Mouse (Mus musculus): Measurements from ENCODE around the gene Prrc2b. TPM values are rescaled to one million over a fixed set of nuclear protein-coding genes. Genes with fewer than 3 reads are reported as not detected.
A peak's percentile ranks its signal among the peaks of the same experiment; 100 is the strongest.

Gene Prrc2b
- polyA plus RNA-seq, 1 experiment from 2014 or later: 76.8 TPM

DNA sequence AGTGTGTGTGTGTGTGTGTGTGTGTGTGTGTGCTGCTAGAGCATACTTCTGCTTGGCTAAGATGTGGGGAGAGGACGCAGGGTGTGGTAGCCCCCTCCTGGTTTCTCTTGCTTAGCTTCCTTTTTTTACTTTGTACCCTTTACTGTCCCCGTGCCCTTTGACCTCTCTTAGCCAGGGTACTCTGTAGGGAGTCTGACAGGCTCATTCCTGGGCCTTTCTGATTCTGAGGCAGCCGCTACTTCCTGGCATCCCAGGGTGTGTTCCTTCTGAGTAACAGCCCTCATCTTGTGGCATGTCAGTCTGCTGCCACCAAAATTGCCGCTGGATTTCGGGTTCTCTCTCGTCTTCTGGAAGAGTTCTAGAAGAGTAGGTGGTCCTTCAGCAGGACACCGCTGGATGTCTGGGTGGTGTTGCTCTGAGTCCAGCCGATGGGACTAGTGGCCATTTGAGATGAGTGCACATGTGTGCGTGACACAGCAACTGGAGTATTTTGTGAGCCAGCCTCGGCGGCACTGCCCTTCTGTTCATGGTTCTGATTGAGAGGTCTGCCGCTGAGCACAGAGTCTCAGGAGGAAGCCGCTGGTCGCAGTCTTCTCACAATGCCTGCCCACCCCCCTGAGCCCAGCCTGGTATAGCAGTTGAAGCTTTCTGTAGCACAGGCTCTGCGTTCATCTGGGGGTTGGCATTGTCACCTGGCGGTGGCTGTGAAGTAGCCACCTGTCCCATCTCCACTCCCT, 16.3 kb downstream of the Prrc2b start:
- Histone ChIP-seq H3K27me3 (ENCODE audit: insufficient read depth, low read length) (no peaks in the 10 kb centered on the region), H3K4me3 (ENCODE audit: low read depth, low read length) (no peak overlapping the region), H3K9ac (peak overlapping the region; percentile 41), H3K36me3 (ENCODE audit: insufficient read depth) (0 out of 2 replicates have a peak, but pooled peaks cover 6% of the 10 kb centered on the region), H3K9me3 (ENCODE audit: low read depth, low read length) (no peaks in the 10 kb centered on the region), H3K27ac (ENCODE audit: low read depth) (peak overlapping the region; percentile 86), H3K4me2 (peak overlapping the region; percentile 54), H3K4me1 (ENCODE audit: insufficient read depth) (peaks cover 28% of the 10 kb centered on the region)
- TF ChIP-seq CTCF (IDR thresholded peaks at IDR 0.05; ENCODE audit: low read depth): peak; percentile 21; the same call in 1 of the 2 replicates
- DNase-seq: no peak
- WGBS: 16% methylated on average over 16 of the region's 16 CpGs
- ATAC-seq (ENCODE audit: insufficient read depth): no peak

DNA sequence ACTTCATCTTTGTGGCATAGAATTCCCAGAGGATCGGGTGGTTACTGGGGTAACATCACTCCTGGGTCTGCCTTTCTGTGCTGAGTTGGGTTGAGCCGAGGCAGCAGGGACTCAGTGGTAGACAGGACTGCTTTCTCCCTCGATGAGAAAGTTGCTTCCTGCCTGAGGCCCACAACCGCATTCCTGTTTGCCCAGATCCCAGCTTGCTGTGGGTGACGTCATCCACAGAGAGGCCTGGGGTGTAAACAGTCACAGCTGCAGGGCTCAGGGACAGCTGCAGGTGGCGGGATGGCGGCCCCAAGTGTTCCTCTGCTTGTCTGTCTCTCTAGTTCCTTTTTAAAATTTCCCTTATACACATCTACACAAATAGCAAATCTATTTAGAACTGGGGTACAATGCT, 16.9 kb downstream of the Prrc2b start:
- peak; percentile 32 for TF ChIP-seq CTCF (IDR thresholded peaks at IDR 0.05; ENCODE audit: low read depth)
- Histone ChIP-seq H3K4me2 (peak overlapping the region; percentile 54), H3K27me3 (ENCODE audit: insufficient read depth, low read length) (no peaks in the 10 kb centered on the region), H3K9ac (peak overlapping the region; percentile 41), H3K4me3 (ENCODE audit: low read depth, low read length) (no peak overlapping the region), H3K27ac (ENCODE audit: low read depth) (peak overlapping the region; percentile 86), H3K9me3 (ENCODE audit: low read depth, low read length) (no peaks in the 10 kb centered on the region), H3K4me1 (ENCODE audit: insufficient read depth) (peaks cover 28% of the 10 kb centered on the region), H3K36me3 (ENCODE audit: insufficient read depth) (0 out of 2 replicates have a peak, but pooled peaks cover 6% of the 10 kb centered on the region)
- peak; percentile 77 for ATAC-seq (ENCODE audit: insufficient read depth)
- WGBS: 6% methylated on average over 7 of the region's 7 CpGs
- DNase-seq: peak; percentile 82

DNA sequence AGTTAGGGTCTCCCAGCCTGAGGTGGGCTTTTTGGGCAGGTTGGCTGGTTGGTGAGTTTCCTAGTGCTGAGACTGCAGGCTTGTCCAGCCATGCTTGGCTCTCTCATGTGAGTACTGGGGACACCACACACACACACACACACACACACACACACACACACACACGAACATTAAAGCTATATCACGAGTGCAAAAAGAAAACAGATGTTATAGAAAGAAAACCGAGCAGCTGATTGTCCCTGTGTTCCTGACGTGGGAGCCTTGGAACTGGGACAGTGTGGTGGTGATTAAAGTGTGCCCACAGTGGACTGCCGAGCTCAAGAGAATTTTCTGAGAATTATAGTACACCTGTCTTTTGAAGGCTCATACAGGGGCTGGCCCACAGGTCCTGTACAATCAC, 18.4 kb downstream of the Prrc2b start:
- no peak overlapping the region for H3K4me2 ChIP-seq
- WGBS: 48% methylated on average over 5 of the region's 5 CpGs
- no peak for ATAC-seq (ENCODE audit: insufficient read depth)
- peaks cover 34% of the 10 kb centered on the region for H3K4me1 ChIP-seq (ENCODE audit: insufficient read depth)
- H3K27ac ChIP-seq (ENCODE audit: low read depth): no peak overlapping the region
- TF ChIP-seq CTCF (IDR thresholded peaks at IDR 0.05; ENCODE audit: low read depth): no peak
- 0 out of 2 replicates have a peak, but pooled peaks cover 6% of the 10 kb centered on the region for H3K36me3 ChIP-seq (ENCODE audit: insufficient read depth)
- no peak overlapping the region for H3K4me3 ChIP-seq (ENCODE audit: low read depth, low read length)
- no peaks in the 10 kb centered on the region for H3K9me3 ChIP-seq (ENCODE audit: low read depth, low read length)
- H3K9ac ChIP-seq: no peak overlapping the region
- H3K27me3 ChIP-seq (ENCODE audit: insufficient read depth, low read length): no peaks in the 10 kb centered on the region
- DNase-seq: no peak

GRCm38 (mm10) chr2:32170010-32170409, 19.1 kb downstream of the Prrc2b start:
- WGBS: 71% methylated on average over 8 of the region's 8 CpGs
- TF ChIP-seq CTCF (IDR thresholded peaks at IDR 0.05; ENCODE audit: low read depth): no peak
- Histone ChIP-seq H3K9me3 (ENCODE audit: low read depth, low read length) (no peaks in the 10 kb centered on the region), H3K36me3 (ENCODE audit: insufficient read depth) (0 out of 2 replicates have a peak, but pooled peaks cover 6% of the 10 kb centered on the region), H3K4me3 (ENCODE audit: low read depth, low read length) (no peak overlapping the region), H3K9ac (no peak overlapping the region), H3K27ac (ENCODE audit: low read depth) (no peak overlapping the region), H3K27me3 (ENCODE audit: insufficient read depth, low read length) (no peaks in the 10 kb centered on the region), H3K4me2 (no peak overlapping the region), H3K4me1 (ENCODE audit: insufficient read depth) (peaks cover 34% of the 10 kb centered on the region)
- DNase-seq: no peak
- no peak for ATAC-seq (ENCODE audit: insufficient read depth)

GRCm38 (mm10) chr2:32171658-32172433, 21.0 kb downstream of the Prrc2b start:
- 72% methylated on average over 14 of the region's 14 CpGs for WGBS
- H3K27ac ChIP-seq (ENCODE audit: low read depth): no peak overlapping the region
- no peaks in the 10 kb centered on the region for H3K9me3 ChIP-seq (ENCODE audit: low read depth, low read length)
- ATAC-seq (ENCODE audit: insufficient read depth) (no peak), DNase-seq (no peak)
- H3K36me3 ChIP-seq (ENCODE audit: insufficient read depth): 0 out of 2 replicates have a peak, but pooled peaks cover 6% of the 10 kb centered on the region
- H3K4me3 ChIP-seq (ENCODE audit: low read depth, low read length): no peak overlapping the region
- H3K4me2 ChIP-seq: no peak overlapping the region
- H3K9ac ChIP-seq: no peak overlapping the region
- H3K4me1 ChIP-seq (ENCODE audit: insufficient read depth): peaks cover 32% of the 10 kb centered on the region
- no peak for TF ChIP-seq CTCF (IDR thresholded peaks at IDR 0.05; ENCODE audit: low read depth)
- H3K27me3 ChIP-seq (ENCODE audit: insufficient read depth, low read length): no peaks in the 10 kb centered on the region

GRCm38 (mm10) chr2:32174170-32174741, 23.4 kb downstream of the Prrc2b start:
- Histone ChIP-seq H3K4me3 (ENCODE audit: low read depth, low read length) (no peak overlapping the region), H3K36me3 (ENCODE audit: insufficient read depth) (0 out of 2 replicates have a peak, but pooled peaks cover 4% of the 10 kb centered on the region), H3K4me1 (ENCODE audit: insufficient read depth) (peaks cover 32% of the 10 kb centered on the region), H3K4me2 (peak overlapping the region; percentile 51), H3K27me3 (ENCODE audit: insufficient read depth, low read length) (no peaks in the 10 kb centered on the region), H3K9me3 (ENCODE audit: low read depth, low read length) (no peaks in the 10 kb centered on the region), H3K9ac (peak overlapping the region; percentile 49), H3K27ac (ENCODE audit: low read depth) (peak overlapping the region; percentile 92)
- TF ChIP-seq CTCF (IDR thresholded peaks at IDR 0.05; ENCODE audit: low read depth): no peak
- DNase-seq: peak; percentile 91
- WGBS: 2% methylated on average over 13 of the region's 13 CpGs
- peak; percentile 94 for ATAC-seq (ENCODE audit: insufficient read depth)
